Mouse (Mus musculus) skeletal muscle tissue, adult 2 months (tissue): ENCODE results near the gene Ugt1a1.
"Not testable (repeated sequence)": the region's sequence is repeated elsewhere in the genome, so short reads cannot be mapped to it uniquely, and the experiment has no call there.

Experiments used
- DNase-seq: peaks from one replicate; pipeline ENCODE4 v3.0.0-alpha.2; 2012; ENCODE audit warnings: low read depth, low spot score

Gene Ugt1a1

GRCm38 (mm10) chr1:88218051-88218450 is 6.3 kb downstream of the Ugt1a1 start:
- peak; percentile 10 for DNase-seq

DNA sequence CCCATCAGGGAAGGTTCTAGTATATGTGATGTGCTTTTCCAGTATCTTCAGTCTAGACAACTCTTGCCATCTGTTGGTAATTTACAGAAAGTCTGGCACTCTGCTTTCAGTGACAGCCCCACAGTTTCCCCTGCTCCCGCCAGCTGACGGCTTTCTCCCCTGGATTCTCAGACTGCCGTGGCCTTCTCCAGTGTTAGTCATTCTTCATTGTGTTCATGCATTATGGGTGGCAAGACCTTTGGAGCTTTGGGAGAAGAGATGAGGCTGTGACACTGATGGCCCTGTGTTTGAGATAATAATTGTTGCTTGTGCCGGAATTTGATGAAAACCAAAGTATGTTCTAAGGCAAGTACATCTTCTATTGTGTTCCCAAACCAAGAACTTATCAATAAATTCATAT is 6.8 kb downstream of the Ugt1a1 start:
- DNase-seq: no peak

DNA sequence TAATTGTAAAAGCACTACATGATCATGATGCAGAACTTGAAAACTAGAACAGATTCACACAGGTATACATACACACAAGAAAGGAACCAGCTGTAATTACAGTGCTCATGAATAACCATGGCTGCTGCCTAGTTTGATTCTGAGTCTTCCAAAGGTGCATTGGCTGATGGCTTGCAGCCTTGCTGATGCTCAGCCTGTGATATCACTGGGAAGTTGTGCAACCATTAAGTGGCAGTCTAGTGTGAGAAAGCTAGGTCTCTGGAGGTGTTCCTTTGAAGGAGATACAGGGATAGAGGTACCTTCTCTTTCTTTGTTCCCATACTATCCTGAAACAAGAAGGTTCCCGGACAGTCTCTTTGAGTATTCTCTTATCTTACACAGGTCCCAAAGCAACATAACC is 7.3 kb downstream of the Ugt1a1 start:
- DNase-seq: peak; percentile 7

- peak; percentile 7 for DNase-seq
Observed at GRCm38 (mm10) chr1:88220336-88220735, 8.6 kb downstream of the Ugt1a1 start.

- peak; percentile 3 for DNase-seq
Observed at GRCm38 (mm10) chr1:88222216-88222615, 10.5 kb downstream of the Ugt1a1 start.

GRCm38 (mm10) chr1:88223011-88223515 is 11.3 kb downstream of the Ugt1a1 start:
- peak; percentile 16 for DNase-seq

GRCm38 (mm10) chr1:88223591-88223990 is 11.8 kb downstream of the Ugt1a1 start:
- DNase-seq: no peak

- DNase-seq: no peak
Observed at GRCm38 (mm10) chr1:88224029-88224776, 12.4 kb downstream of the Ugt1a1 start.

- DNase-seq: not testable (repeated sequence)
Observed at GRCm38 (mm10) chr1:88225301-88225700, 13.5 kb downstream of the Ugt1a1 start.

DNA sequence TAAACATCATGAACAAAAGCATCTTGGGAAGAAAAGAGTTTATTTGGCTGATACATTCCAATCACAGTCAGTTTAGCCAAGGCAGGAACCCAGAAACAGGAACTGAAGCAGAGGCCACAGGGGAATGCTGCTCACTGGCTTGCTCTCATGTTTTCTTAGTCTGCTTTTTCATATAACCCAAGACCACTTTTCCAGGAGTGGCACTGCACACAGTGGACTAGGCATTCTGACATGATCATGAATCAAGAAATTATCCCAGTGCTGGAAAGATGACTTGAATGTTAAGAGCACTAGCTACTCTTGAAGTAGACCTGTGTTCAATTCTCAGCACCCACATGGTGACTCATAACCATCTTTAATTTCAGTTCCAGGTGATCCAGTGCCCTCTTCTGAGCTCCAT is 14.0 kb downstream of the Ugt1a1 start:
- DNase-seq: no peak

- DNase-seq: no peak
Observed at GRCm38 (mm10) chr1:88226670-88227379, 15.1 kb downstream of the Ugt1a1 start, which contains the start of gene Mroh2a. Gene Mroh2a, plus strand, starts transcription at chr1:88226986.

- DNase-seq: no peak
Observed at GRCm38 (mm10) chr1:88227482-88227881, 15.7 kb downstream of the Ugt1a1 start.

- no peak for DNase-seq
Observed at GRCm38 (mm10) chr1:88228121-88228520, 16.4 kb downstream of the Ugt1a1 start.

- no peak for DNase-seq
Observed at GRCm38 (mm10) chr1:88229566-88229965, 17.8 kb downstream of the Ugt1a1 start.

DNA sequence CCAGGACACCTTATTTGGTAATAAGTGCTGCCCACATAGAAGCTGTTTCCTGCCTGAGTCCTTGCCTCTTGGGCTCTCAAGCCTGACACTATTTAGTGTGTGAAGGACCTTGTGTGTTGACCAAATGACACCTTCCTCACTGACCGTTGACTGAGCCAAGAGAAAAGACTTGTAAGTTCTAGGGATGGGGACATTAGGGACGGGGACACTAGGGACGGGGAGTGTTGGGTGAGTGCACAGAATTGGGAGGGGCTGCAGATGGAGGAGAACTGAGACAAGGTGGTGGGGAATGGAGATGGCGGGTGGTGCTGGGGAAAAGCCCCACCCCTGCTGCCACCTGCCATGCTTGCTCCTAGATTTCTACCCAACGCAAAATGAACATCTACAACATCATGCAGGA is 18.2 kb downstream of the Ugt1a1 start:
- no peak for DNase-seq

GRCm38 (mm10) chr1:88230421-88230820 is 18.7 kb downstream of the Ugt1a1 start:
- no peak for DNase-seq

- no peak for DNase-seq
Observed at GRCm38 (mm10) chr1:88230981-88231802, 19.4 kb downstream of the Ugt1a1 start.

- no peak for DNase-seq
Observed at GRCm38 (mm10) chr1:88231803-88232499, 20.2 kb downstream of the Ugt1a1 start.

DNA sequence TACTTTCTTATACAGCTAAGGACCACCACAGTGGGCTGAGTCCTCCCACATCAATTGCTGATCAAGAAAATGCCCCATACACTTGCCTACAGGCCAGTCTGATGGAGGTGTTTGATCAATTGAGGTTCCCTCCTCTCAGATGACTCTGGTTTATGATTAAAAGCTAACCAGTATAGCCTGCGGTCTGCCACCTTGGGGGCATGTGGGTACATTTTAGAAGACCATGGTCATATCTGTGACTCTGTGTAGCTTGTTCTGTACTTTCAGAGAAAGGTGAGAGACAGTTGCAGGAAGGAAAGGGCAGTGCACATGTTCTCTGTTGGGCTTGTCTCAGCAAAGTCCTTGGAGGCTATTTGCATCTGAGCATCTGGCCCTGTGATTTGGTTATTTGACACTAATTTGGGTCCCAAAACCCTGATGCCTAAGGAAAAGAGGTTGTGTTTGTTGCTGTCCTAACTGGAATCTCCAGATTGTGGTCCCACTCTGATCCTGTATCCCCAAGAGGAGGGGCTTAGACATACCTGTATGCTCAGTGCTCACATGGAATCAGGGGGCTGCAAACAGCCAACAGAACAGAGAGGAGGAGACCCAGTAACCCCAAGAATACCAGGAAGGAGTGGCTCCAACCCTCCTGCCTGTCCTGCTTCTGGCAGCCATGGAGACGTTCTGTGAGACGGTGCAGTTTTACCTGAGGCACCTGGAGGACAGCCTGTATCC is 21.1 kb downstream of the Ugt1a1 start:
- DNase-seq: no peak

DNA sequence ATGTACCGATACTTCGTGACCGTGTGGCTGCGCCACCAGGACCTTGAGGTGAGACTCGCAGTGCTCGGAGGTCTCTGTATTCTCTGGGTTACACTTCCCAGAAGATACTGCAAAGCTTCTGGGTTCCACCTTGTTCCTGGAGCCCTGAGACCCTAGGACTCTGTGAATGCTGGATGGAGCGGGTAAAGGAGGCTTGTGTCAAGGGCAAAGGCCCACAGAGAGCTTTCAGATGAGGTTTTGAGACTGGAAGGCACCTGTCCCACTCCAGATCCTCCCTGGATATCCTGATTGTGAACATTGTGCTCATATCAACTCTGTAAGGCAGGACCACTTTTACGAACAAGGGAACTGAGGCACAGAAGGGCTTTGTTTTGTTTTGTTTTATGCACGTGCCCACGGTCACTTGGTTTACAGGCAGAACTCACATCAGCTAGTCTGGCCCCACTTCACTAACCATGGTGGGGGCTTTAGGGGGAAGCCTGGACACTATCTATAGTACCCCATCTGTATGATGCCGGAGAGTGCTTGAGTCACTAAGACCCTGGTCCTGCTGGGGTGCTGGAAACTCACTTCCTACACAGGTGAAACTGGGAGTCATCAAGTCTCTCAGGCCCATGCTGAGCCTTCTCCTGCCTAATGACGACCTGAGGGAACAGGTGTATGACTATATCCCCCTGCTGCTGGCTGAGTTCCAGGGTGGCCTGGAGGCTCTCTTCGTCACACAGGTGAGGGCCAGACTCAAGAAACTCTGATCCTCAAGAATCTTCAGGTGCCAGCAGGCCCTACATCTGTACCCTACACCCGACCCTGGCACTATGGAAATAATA is 21.9 kb downstream of the Ugt1a1 start:
- no peak for DNase-seq
